Comparison of ENCODE assay signal across 29 mouse cellular contexts in the genomic region with DNA sequence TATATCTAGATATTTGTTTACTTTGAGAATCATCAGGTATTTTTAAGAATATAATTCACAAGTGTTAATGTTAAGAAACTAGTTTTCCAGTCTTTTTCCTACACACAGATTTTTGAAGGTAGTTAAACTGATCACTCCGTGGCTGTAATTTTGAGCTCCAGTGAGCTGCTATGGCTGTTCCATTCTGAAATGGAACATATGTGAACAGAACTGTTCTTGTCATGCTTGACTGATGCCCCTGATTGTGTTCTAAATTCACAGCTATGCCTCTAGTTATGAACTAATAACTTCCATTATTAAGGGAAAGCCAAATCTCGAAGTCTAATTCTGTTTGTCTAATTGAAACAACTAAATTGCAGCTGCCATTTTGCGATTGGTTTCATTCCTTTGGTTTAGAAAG.
DNase-seq lines count a peak whose midpoint lies in the region; ATAC-seq and TF ChIP-seq lines count a peak whose summit lies in the region.
"Had no signal": no experiment of that assay in that cellular context is flagged by ENCODE, and none has a peak within 500 bp of the region (broad histone marks: within the 10 kb centered on the region; RNA-seq: fewer than 3 reads in every experiment).

No protein-coding gene starts in this region.

- H3K4me1 ChIP-seq in hindbrain, embryonic 12.5 days: no peaks in the 10 kb centered on the region
- H3K4me1 ChIP-seq in hindbrain, embryonic 11.5 days (replicated peaks; ENCODE audit: control insufficient read depth, insufficient read depth, low read length): no peaks in the 10 kb centered on the region
- H3K4me1 ChIP-seq in midbrain, postnatal 0 days (ENCODE audit: insufficient read depth, low read length): no peaks in the 10 kb centered on the region
- no peaks in the 10 kb centered on the region for H3K4me1 ChIP-seq in midbrain, embryonic 14.5 days (ENCODE audit: control insufficient read depth, insufficient read depth, low read length)
- H3K4me1 ChIP-seq: embryonic facial prominence, embryonic 13.5 days; embryonic facial prominence, embryonic 15.5 days; forebrain, embryonic 10.5 days; forebrain, embryonic 12.5 days had no signal

- H3K4me2 ChIP-seq in hindbrain, embryonic 12.5 days (replicated peaks): no peak overlapping the region
- H3K4me2 ChIP-seq in hindbrain, embryonic 11.5 days (replicated peaks; ENCODE audit: low read depth, low read length): no peak overlapping the region
- no peak overlapping the region for H3K4me2 ChIP-seq in midbrain, postnatal 0 days (ENCODE audit: low read depth, low read length, poor library complexity, severe bottlenecking)
- no peak overlapping the region for H3K4me2 ChIP-seq in midbrain, embryonic 14.5 days (ENCODE audit: low read length)
- H3K4me2 ChIP-seq: embryonic facial prominence, embryonic 13.5 days; embryonic facial prominence, embryonic 15.5 days; forebrain, embryonic 12.5 days had no signal

- DNase-seq in hindbrain, embryonic 11.5 days (ENCODE audit: low spot score): no peak
- DNase-seq in midbrain, postnatal 0 days (ENCODE audit: low spot score): peak; percentile 39
- DNase-seq in midbrain, embryonic 14.5 days: no peak
- DNase-seq in retina, embryonic 14.5 days (ENCODE audit: low spot score): peak; percentile 12
- DNase-seq in retina, postnatal 1 day: no peak
- no peak for DNase-seq in adrenal gland, adult 8-10 months
- DNase-seq: adrenal gland, postnatal 10 days; adrenal gland, postnatal 25 days; B cell, adult 2 months; cerebellum, adult 11 months; cerebellum, adult 18-20 months; cerebellum, adult 8-10 months; cerebellum, adult 9-11 months; cerebellum, postnatal 14 days; cerebellum, postnatal 36 days; embryo, embryonic 11 days had no signal

- H3K9me3 ChIP-seq in hindbrain, embryonic 12.5 days (replicated peaks): no peaks in the 10 kb centered on the region
- no peaks in the 10 kb centered on the region for H3K9me3 ChIP-seq in hindbrain, embryonic 11.5 days (ENCODE audit: control insufficient read depth, low read length)
- no peaks in the 10 kb centered on the region for H3K9me3 ChIP-seq in midbrain, postnatal 0 days (ENCODE audit: low read length)
- H3K9me3 ChIP-seq in midbrain, embryonic 14.5 days (ENCODE audit: control insufficient read depth, low read length): no peaks in the 10 kb centered on the region
- H3K9me3 ChIP-seq: embryonic facial prominence, embryonic 13.5 days; embryonic facial prominence, embryonic 15.5 days; forebrain, embryonic 10.5 days; forebrain, embryonic 12.5 days; G1E had no signal

- H3K9ac ChIP-seq in hindbrain, embryonic 12.5 days: no peak overlapping the region
- no peak overlapping the region for H3K9ac ChIP-seq in hindbrain, embryonic 11.5 days (ENCODE audit: low read depth, low read length)
- no peak overlapping the region for H3K9ac ChIP-seq in midbrain, postnatal 0 days (replicated peaks; ENCODE audit: low read length, poor library complexity, severe bottlenecking)
- no peak overlapping the region for H3K9ac ChIP-seq in midbrain, embryonic 14.5 days (replicated peaks; ENCODE audit: low read length)
- H3K9ac ChIP-seq: embryonic facial prominence, embryonic 13.5 days; embryonic facial prominence, embryonic 15.5 days; forebrain, embryonic 12.5 days had no signal

- ATAC-seq in hindbrain, embryonic 12.5 days (ENCODE audit: low FRiP score): 0 out of 2 replicates have a peak, but pooled peaks have one; percentile 56
- no peak; the same call in 1 of the 2 replicates for ATAC-seq in hindbrain, embryonic 11.5 days (ENCODE audit: low FRiP score)
- ATAC-seq in midbrain, postnatal 0 days (ENCODE audit: low FRiP score): no peak
- no peak for ATAC-seq in midbrain, embryonic 14.5 days (ENCODE audit: low FRiP score, low TSS enrichment)
- ATAC-seq: activated CD4-positive, CD25-positive, alpha-beta regulatory T cell, adult 4 months; CD4-positive, CD25-positive, alpha-beta regulatory T cell, adult 4 months; forebrain, embryonic 14.5 days; forebrain, embryonic 16.5 days; Patski had no signal

- H3K36me3 ChIP-seq in hindbrain, embryonic 12.5 days: no peaks in the 10 kb centered on the region
- H3K36me3 ChIP-seq in hindbrain, embryonic 11.5 days (ENCODE audit: control insufficient read depth, insufficient read depth, low read length): no peaks in the 10 kb centered on the region
- H3K36me3 ChIP-seq in midbrain, postnatal 0 days (ENCODE audit: insufficient read depth, low read length): no peaks in the 10 kb centered on the region
- no peaks in the 10 kb centered on the region for H3K36me3 ChIP-seq in midbrain, embryonic 14.5 days (ENCODE audit: control insufficient read depth, insufficient read depth, low read length)
- H3K36me3 ChIP-seq: embryonic facial prominence, embryonic 13.5 days; embryonic facial prominence, embryonic 15.5 days; forebrain, embryonic 10.5 days; forebrain, embryonic 12.5 days; G1E had no signal

- TF ChIP-seq CTCF in midbrain, postnatal 0 days (IDR thresholded peaks at IDR 0.05): no peak

- 69% methylated on average over 3 of the region's 3 CpGs for WGBS in hindbrain, embryonic 12.5 days
- 78% methylated on average over 3 of the region's 3 CpGs for WGBS in hindbrain, embryonic 11.5 days
- WGBS in midbrain, postnatal 0 days: 72% methylated on average over 3 of the region's 3 CpGs
- 76% methylated on average over 3 of the region's 3 CpGs for WGBS in midbrain, embryonic 14.5 days

- H3K27me3 ChIP-seq in hindbrain, embryonic 12.5 days: no peaks in the 10 kb centered on the region
- H3K27me3 ChIP-seq in hindbrain, embryonic 11.5 days (ENCODE audit: control insufficient read depth, insufficient read depth, low read length): no peaks in the 10 kb centered on the region
- H3K27me3 ChIP-seq in midbrain, postnatal 0 days (ENCODE audit: insufficient read depth, low read length): no peaks in the 10 kb centered on the region
- H3K27me3 ChIP-seq in midbrain, embryonic 14.5 days (ENCODE audit: control insufficient read depth, insufficient read depth, low read length): no peaks in the 10 kb centered on the region
- H3K27me3 ChIP-seq: CH12.LX; embryonic facial prominence, embryonic 13.5 days; embryonic facial prominence, embryonic 15.5 days; forebrain, embryonic 12.5 days; Patski had no signal

- H3K4me3 ChIP-seq in hindbrain, embryonic 12.5 days: no peak overlapping the region
- H3K4me3 ChIP-seq in hindbrain, embryonic 11.5 days (ENCODE audit: low read depth, low read length): no peak overlapping the region
- no peak overlapping the region for H3K4me3 ChIP-seq in midbrain, postnatal 0 days (ENCODE audit: low read depth, low read length)
- H3K4me3 ChIP-seq in midbrain, embryonic 14.5 days (replicated peaks; ENCODE audit: low read depth, low read length): no peak overlapping the region
- H3K4me3 ChIP-seq: embryonic facial prominence, embryonic 13.5 days; embryonic facial prominence, embryonic 15.5 days; erythroblast, embryonic 14.5 days; forebrain, embryonic 10.5 days; forebrain, embryonic 12.5 days had no signal

- H3K27ac ChIP-seq in hindbrain, embryonic 12.5 days: no peak overlapping the region
- no peak overlapping the region for H3K27ac ChIP-seq in hindbrain, embryonic 11.5 days (ENCODE audit: low read depth, low read length)
- H3K27ac ChIP-seq in midbrain, postnatal 0 days (ENCODE audit: low read depth, low read length): no peak overlapping the region
- no peak overlapping the region for H3K27ac ChIP-seq in midbrain, embryonic 14.5 days (replicated peaks; ENCODE audit: low read depth, low read length)
- H3K27ac ChIP-seq: embryonic facial prominence, embryonic 13.5 days; embryonic facial prominence, embryonic 15.5 days; forebrain, embryonic 10.5 days; forebrain, embryonic 12.5 days had no signal

Comparison
In these comparisons a context has a peak if more than half of its experiments do, and no peak if none do; other contexts are left out.
1. DNase-seq: peak in midbrain, postnatal 0 days (single experiment) and retina, embryonic 14.5 days (single experiment); none in hindbrain, embryonic 11.5 days (single experiment), midbrain, embryonic 14.5 days (single experiment), retina, postnatal 1 day (single experiment) and adrenal gland, adult 8-10 months (single experiment).